Mouse (Mus musculus) c-Kit-positive CD71-positive TER-119-negative erythroid progenitor cells, embryonic 14.5 days (primary cell): ENCODE results near the gene Iqcg.
"Not testable (repeated sequence)": the region's sequence is repeated elsewhere in the genome, so short reads cannot be mapped to it uniquely, and the experiment has no call there.

Experiments used
- DNase-seq: peaks from one replicate; pipeline ENCODE4 v3.0.0-alpha.2; 2013; ENCODE audit warnings: low read depth

The Iqcg gene

GRCm38 (mm10) chr16:33056095-33056785 lies at the start of gene Iqcg, which contains the start of gene Rpl35a:
Iqcg (minus strand) TSS chr16:33056218.
Rpl35a (plus strand) TSS chr16:33056453.
- DNase-seq = peak; percentile 79

- no peak for DNase-seq
Observed at GRCm38 (mm10) chr16:33085666-33086065, 29.6 kb upstream of the Iqcg start.

- DNase-seq = no peak
Observed at GRCm38 (mm10) chr16:33083996-33084395, 28.0 kb upstream of the Iqcg start.

GRCm38 (mm10) chr16:33082951-33083350 lies 26.9 kb upstream of the Iqcg start:
- DNase-seq = no peak

GRCm38 (mm10) chr16:33080063-33080462 lies 24.0 kb upstream of the Iqcg start:
- no peak for DNase-seq

GRCm38 (mm10) chr16:33077069-33077627 lies 21.1 kb upstream of the Iqcg start:
- DNase-seq = no peak

- no peak for DNase-seq
Observed at GRCm38 (mm10) chr16:33076078-33076477, 20.1 kb upstream of the Iqcg start.

GRCm38 (mm10) chr16:33074967-33075366 lies 18.9 kb upstream of the Iqcg start:
- no peak for DNase-seq

GRCm38 (mm10) chr16:33072871-33073557 lies 17.0 kb upstream of the Iqcg start:
- no peak for DNase-seq

- no peak for DNase-seq
Observed at GRCm38 (mm10) chr16:33070928-33071327, 14.9 kb upstream of the Iqcg start.

- DNase-seq = no peak
Observed at GRCm38 (mm10) chr16:33064636-33065035, 8.6 kb upstream of the Iqcg start.

GRCm38 (mm10) chr16:33063267-33063666 lies 7.2 kb upstream of the Iqcg start:
- DNase-seq = peak; percentile 48

- peak; percentile 34 for DNase-seq
Observed at GRCm38 (mm10) chr16:33062682-33063131, 6.7 kb upstream of the Iqcg start.

GRCm38 (mm10) chr16:33062024-33062681 lies 6.1 kb upstream of the Iqcg start, which contains the start of gene Lmln:
Lmln (plus strand) TSS chr16:33062521.
- DNase-seq = peak; percentile 81

- DNase-seq = no peak
Observed at GRCm38 (mm10) chr16:33061400-33061799, 5.4 kb upstream of the Iqcg start.

- DNase-seq = no peak
Observed at GRCm38 (mm10) chr16:33060926-33061325, 4.9 kb upstream of the Iqcg start.

GRCm38 (mm10) chr16:33059471-33059870 lies 3.5 kb upstream of the Iqcg start:
- DNase-seq = no peak

GRCm38 (mm10) chr16:33058656-33059055 lies 2.6 kb upstream of the Iqcg start:
- DNase-seq = not testable (repeated sequence)

GRCm38 (mm10) chr16:33058033-33058432 lies 2.0 kb upstream of the Iqcg start:
- DNase-seq = no peak

GRCm38 (mm10) chr16:33056786-33057185 lies 768 bp upstream of the Iqcg start:
- peak; percentile 33 for DNase-seq

- no peak for DNase-seq
Observed at GRCm38 (mm10) chr16:33055655-33056054, 363 bp downstream of the Iqcg start.

GRCm38 (mm10) chr16:33054927-33055326 lies 1.1 kb downstream of the Iqcg start:
- DNase-seq = not testable (repeated sequence)
